Mouse (Mus musculus): ENCODE measurements around the gene Mob3a. TPM values are rescaled to one million over a fixed set of nuclear protein-coding genes. Genes with fewer than 3 reads are reported as not detected.

Mob3a gene
- total RNA-seq (2014; rRNA removed; ENCODE audit: low replicate concordance): 15.0 and 15.6 TPM in 2 replicates
- 10.8 and 11.5 TPM in 2 replicates for polyA plus RNA-seq (2015; fragmentation: Nextera tagmentation; extraction: Ambion mirVana)

DNA sequence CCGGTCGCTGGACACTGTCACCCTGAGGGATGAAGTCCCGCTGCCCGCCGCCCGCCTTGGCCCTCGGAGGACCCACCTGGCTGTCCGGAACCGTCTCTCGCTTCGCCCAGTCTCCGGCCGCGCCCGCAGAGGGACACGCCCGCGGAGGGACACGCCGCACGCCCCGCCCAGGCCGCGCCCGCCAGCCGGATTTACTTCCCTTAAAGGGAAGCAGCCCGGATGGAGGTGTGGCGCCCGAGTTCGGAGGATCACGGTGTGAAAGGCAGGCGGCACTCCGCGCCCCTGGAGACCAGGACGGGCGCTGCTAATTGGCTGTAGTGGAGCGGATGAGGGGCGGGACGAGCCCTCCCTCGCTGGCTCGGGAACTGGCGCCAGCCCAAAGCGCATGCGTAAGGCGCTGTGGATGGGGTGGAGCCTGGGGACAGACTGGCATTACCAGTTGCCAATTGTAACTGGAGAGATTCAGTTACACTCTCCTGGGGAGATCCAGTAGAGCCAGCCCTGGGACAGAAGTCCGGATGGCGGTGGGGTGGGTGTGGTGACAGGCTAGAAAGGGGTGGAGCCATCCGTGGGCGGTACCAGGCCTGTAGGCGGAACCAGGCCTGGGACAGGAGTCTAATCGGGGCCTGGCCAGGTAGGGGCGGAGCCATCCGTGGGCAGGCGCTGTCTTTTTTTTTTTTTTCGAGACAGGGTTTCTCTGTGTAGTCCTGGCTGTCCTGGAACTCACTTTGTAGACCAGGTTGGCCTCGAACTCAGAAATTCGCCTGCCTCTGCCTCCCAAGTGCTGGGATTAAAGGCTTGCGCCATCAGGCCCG, at the start of gene Mob3a, which contains the start of gene Izumo4:
Mob3a (minus strand) TSS at position 257 of the 815 bp plus-strand sequence.
Izumo4 (plus strand) TSS at position 464 of the 815 bp plus-strand sequence.
- WGBS: under 1% methylated on average over 59 of the region's 59 CpGs
- no peaks in the 10 kb centered on the region for H3K9me3 ChIP-seq (replicated peaks; ENCODE audit: control insufficient read depth, low read length)
- peak within 1 kb of the TSS; percentile 74 for H3K4me2 ChIP-seq (ENCODE audit: low read depth, low read length)
- H3K4me3 ChIP-seq (ENCODE audit: low read depth, low read length): peak within 1 kb of the TSS; percentile 56
- H3K27me3 ChIP-seq (ENCODE audit: control insufficient read depth, insufficient read depth, low read length): no peaks in the 10 kb centered on the region
- H3K4me1 ChIP-seq (ENCODE audit: control insufficient read depth, insufficient read depth): peaks cover 12% of the 10 kb centered on the region; the same call in 1 of the 2 replicates
- H3K36me3 ChIP-seq (replicated peaks; ENCODE audit: control insufficient read depth, insufficient read depth, low read length): peaks cover 13% of the 10 kb centered on the region
- peak within 1 kb of the TSS; percentile 69 for H3K27ac ChIP-seq (ENCODE audit: low read depth)
- H3K9ac ChIP-seq (replicated peaks; ENCODE audit: low read depth, low read length): peak within 1 kb of the TSS; percentile 43; the same call in 1 of the 2 replicates
- TF ChIP-seq CTCF (IDR thresholded peaks at IDR 0.05; ENCODE audit: low read depth): no peak
- TF ChIP-seq EP300 (IDR thresholded peaks at IDR 0.05; ENCODE audit: low read depth): no peak
- peak; percentile 99 for DNase-seq (ENCODE audit: low spot score)
- peak; percentile 95 for ATAC-seq (ENCODE audit: insufficient read depth, low read depth)

DNA sequence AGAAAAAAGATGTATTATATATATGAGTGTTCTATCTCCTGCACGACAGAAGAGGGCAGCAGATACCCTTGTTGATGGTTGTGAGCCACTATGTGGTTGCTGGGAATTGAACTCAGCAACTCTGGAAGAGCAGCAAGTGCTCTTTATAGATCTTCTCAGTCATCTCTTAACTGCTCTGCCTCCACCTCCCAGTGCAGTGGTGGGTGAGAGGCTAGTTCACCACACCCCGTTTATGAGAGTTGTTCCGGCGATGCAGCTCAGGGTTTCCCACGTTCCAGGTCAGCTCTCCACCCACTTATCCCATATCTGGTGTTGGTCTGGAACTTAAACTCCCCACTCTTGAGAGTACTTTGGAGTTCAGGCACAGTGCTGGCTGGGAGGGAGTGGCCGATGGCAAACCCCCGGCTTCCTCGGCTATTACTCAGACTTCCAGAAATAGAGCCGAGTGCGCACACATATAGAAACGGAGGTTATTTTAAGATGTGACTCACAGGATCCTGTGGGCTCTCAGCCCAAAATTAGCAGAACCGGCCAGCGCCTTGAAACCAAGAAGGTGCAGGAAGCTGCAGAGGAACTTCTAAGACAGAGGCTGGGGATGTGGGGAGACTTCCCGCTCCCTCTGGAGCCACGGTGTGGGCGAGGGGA, 49.5 kb upstream of the Mob3a start:
- H3K9ac ChIP-seq (replicated peaks; ENCODE audit: low read depth, low read length): peak overlapping the region; percentile 49
- H3K36me3 ChIP-seq (replicated peaks; ENCODE audit: control insufficient read depth, insufficient read depth, low read length): no peaks in the 10 kb centered on the region
- H3K4me2 ChIP-seq (ENCODE audit: low read depth, low read length): peak overlapping the region; percentile 60
- TF ChIP-seq EP300 (IDR thresholded peaks at IDR 0.05; ENCODE audit: low read depth) (peak; percentile 96), CTCF (IDR thresholded peaks at IDR 0.05; ENCODE audit: low read depth) (peak; percentile 54)
- no peaks in the 10 kb centered on the region for H3K27me3 ChIP-seq (ENCODE audit: control insufficient read depth, insufficient read depth, low read length)
- under 1% methylated on average over 16 of the region's 16 CpGs for WGBS
- no peaks in the 10 kb centered on the region for H3K9me3 ChIP-seq (replicated peaks; ENCODE audit: control insufficient read depth, low read length)
- ATAC-seq (ENCODE audit: insufficient read depth, low read depth) (peak; percentile 77), DNase-seq (ENCODE audit: low spot score) (peak; percentile 97)
- peaks cover 18% of the 10 kb centered on the region for H3K4me1 ChIP-seq (ENCODE audit: control insufficient read depth, insufficient read depth)
- peak overlapping the region; percentile 37 for H3K4me3 ChIP-seq (ENCODE audit: low read depth, low read length)
- H3K27ac ChIP-seq (ENCODE audit: low read depth): peak overlapping the region; percentile 97

DNA sequence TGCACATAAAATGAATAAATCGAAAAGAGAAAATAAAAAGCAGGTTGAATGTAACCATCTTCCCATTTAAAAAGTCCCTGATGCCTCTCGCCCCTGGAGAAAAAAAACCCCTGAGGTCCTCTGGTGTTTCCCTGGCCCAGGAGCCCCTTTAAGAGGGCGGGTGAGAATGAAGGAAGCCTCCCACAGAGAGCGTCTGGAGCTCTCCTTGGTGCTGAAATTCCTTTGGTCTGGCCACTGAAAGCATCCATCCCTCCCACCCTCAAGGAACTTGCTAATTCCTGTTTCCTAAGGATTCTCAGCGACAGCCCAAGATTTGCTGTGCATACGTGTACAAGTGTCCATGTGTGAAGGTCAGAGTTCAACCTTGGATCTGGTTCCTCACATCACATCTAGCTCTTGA, 46.8 kb upstream of the Mob3a start:
- peak; percentile 80 for DNase-seq (ENCODE audit: low spot score)
- TF ChIP-seq EP300 (IDR thresholded peaks at IDR 0.05; ENCODE audit: low read depth) (no peak), CTCF (IDR thresholded peaks at IDR 0.05; ENCODE audit: low read depth) (no peak)
- peaks cover 11% of the 10 kb centered on the region for H3K4me1 ChIP-seq (ENCODE audit: control insufficient read depth, insufficient read depth)
- no peak overlapping the region for H3K4me3 ChIP-seq (ENCODE audit: low read depth, low read length)
- no peak overlapping the region for H3K27ac ChIP-seq (ENCODE audit: low read depth)
- no peak for ATAC-seq (ENCODE audit: insufficient read depth, low read depth)
- H3K36me3 ChIP-seq (replicated peaks; ENCODE audit: control insufficient read depth, insufficient read depth, low read length): no peaks in the 10 kb centered on the region
- H3K9ac ChIP-seq (replicated peaks; ENCODE audit: low read depth, low read length): no peak overlapping the region
- WGBS: 8% methylated on average over 6 of the region's 6 CpGs
- no peak overlapping the region for H3K4me2 ChIP-seq (ENCODE audit: low read depth, low read length)
- H3K9me3 ChIP-seq (replicated peaks; ENCODE audit: control insufficient read depth, low read length): no peaks in the 10 kb centered on the region
- H3K27me3 ChIP-seq (ENCODE audit: control insufficient read depth, insufficient read depth, low read length): no peaks in the 10 kb centered on the region

DNA sequence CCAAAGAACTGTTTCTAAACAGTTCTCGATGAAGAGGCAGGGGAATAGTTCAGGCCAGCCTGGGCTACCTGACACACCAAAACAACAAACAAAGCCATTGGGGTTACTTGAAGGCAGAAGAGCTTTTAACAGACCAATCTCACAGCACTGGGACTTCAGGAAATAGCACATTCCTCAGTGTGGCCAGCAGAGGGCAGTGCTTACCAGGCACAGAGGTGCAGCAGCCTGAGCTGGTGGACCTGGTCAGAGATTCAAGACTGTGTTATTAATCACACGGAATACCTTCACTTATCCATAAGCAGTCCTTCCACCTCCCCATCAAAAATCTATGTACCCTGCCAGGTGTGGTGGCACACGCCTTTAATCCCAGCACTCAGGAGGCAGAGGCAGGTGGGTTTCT, 45.6 kb upstream of the Mob3a start:
- no peak for ATAC-seq (ENCODE audit: insufficient read depth, low read depth)

DNA sequence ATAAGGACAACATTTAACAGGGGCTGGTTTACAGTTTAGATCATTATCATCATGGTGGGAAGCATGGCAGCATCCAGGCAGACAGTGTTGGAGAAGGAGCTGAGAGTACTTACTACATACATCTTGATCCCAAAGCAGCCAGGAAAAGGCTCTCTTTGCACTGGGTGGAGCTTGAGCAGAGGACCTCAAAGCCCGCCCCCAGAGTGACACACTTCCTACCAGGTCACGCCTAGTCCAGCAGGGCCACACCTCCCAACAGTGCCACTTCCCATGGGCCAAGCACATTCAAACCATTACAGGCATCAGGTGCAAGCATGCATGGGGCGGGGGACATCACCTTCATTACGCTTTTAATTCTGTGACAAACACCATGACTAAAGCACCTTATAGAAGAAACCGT, 42.5 kb upstream of the Mob3a start:
- H3K9me3 ChIP-seq (replicated peaks; ENCODE audit: control insufficient read depth, low read length): no peaks in the 10 kb centered on the region
- no peak overlapping the region for H3K4me2 ChIP-seq (ENCODE audit: low read depth, low read length)
- WGBS: 37% methylated on average over 5 of the region's 5 CpGs
- DNase-seq (ENCODE audit: low spot score) (no peak), ATAC-seq (ENCODE audit: insufficient read depth, low read depth) (no peak)
- TF ChIP-seq EP300 (IDR thresholded peaks at IDR 0.05; ENCODE audit: low read depth): no peak
- TF ChIP-seq CTCF (IDR thresholded peaks at IDR 0.05; ENCODE audit: low read depth): no peak
- no peak overlapping the region for H3K9ac ChIP-seq (replicated peaks; ENCODE audit: low read depth, low read length)
- H3K27me3 ChIP-seq (ENCODE audit: control insufficient read depth, insufficient read depth, low read length): no peaks in the 10 kb centered on the region
- peaks cover 16% of the 10 kb centered on the region for H3K4me1 ChIP-seq (ENCODE audit: control insufficient read depth, insufficient read depth)
- no peak overlapping the region for H3K4me3 ChIP-seq (ENCODE audit: low read depth, low read length)
- H3K27ac ChIP-seq (ENCODE audit: low read depth): no peak overlapping the region
- no peaks in the 10 kb centered on the region for H3K36me3 ChIP-seq (replicated peaks; ENCODE audit: control insufficient read depth, insufficient read depth, low read length)

More for the DNA sequence above, 45.6 kb upstream of the Mob3a start:
- TF ChIP-seq CTCF (IDR thresholded peaks at IDR 0.05; ENCODE audit: low read depth) (peak; percentile 98), EP300 (IDR thresholded peaks at IDR 0.05; ENCODE audit: low read depth) (no peak)
- H3K27me3 ChIP-seq (ENCODE audit: control insufficient read depth, insufficient read depth, low read length): no peaks in the 10 kb centered on the region
- peaks cover 12% of the 10 kb centered on the region for H3K4me1 ChIP-seq (ENCODE audit: control insufficient read depth, insufficient read depth)
- no peak overlapping the region for H3K4me2 ChIP-seq (ENCODE audit: low read depth, low read length)
- no peak overlapping the region for H3K9ac ChIP-seq (replicated peaks; ENCODE audit: low read depth, low read length)
- H3K27ac ChIP-seq (ENCODE audit: low read depth): no peak overlapping the region
- 8% methylated on average over 3 of the region's 3 CpGs for WGBS
- DNase-seq (ENCODE audit: low spot score): peak; percentile 80
- no peak overlapping the region for H3K4me3 ChIP-seq (ENCODE audit: low read depth, low read length)
- H3K36me3 ChIP-seq (replicated peaks; ENCODE audit: control insufficient read depth, insufficient read depth, low read length): no peaks in the 10 kb centered on the region
- no peaks in the 10 kb centered on the region for H3K9me3 ChIP-seq (replicated peaks; ENCODE audit: control insufficient read depth, low read length)

Measured in heart, postnatal 0 days (tissue).